Mouse (Mus musculus) stomach, postnatal 0 days (tissue): ENCODE results near the gene Clic1.

Source experiments
- CTCF ChIP-seq: IDR thresholded peaks from 2 replicates; pipeline ENCODE4 v1.5.1; 2016; ENCODE audit warnings: antibody characterized with exemption, low read depth, mild to moderate bottlenecking, moderate library complexity
- EP300 ChIP-seq: optimal IDR thresholded peaks from 2 replicates; pipeline ENCODE3; 2016; ENCODE audit warnings: antibody characterized with exemption

GRCm38 (mm10) chr17:35048932-35049440, 780 bp upstream of the Clic1 start:
- TF ChIP-seq EP300 (no peak), CTCF (no peak)
